Mouse (Mus musculus): ENCODE measurements around the gene Tbc1d32.

Tbc1d32 gene

GRCm38 (mm10) chr10:56106333-56106995 lies 122.0 kb downstream of the Tbc1d32 start, which contains the start of gene Msl3l2:
Gene Msl3l2, plus strand, starts transcription at chr10:56106917.
- peak; percentile 75 to 79 for DNase-seq

- no peak for DNase-seq
Observed at GRCm38 (mm10) chr10:56099641-56100310, 128.7 kb downstream of the Tbc1d32 start.

- no peak for DNase-seq
Observed at GRCm38 (mm10) chr10:56099126-56099525, 129.4 kb downstream of the Tbc1d32 start.

- DNase-seq: no peak
Observed at GRCm38 (mm10) chr10:56096757-56097156, 131.7 kb downstream of the Tbc1d32 start.

GRCm38 (mm10) chr10:56094586-56094985 lies 133.9 kb downstream of the Tbc1d32 start:
- DNase-seq: no peak

GRCm38 (mm10) chr10:56089714-56090113 lies 138.8 kb downstream of the Tbc1d32 start:
- DNase-seq: no peak

- no peak for DNase-seq
Observed at GRCm38 (mm10) chr10:56062746-56063145, 165.7 kb downstream of the Tbc1d32 start.

GRCm38 (mm10) chr10:56061238-56061830 lies 167.2 kb downstream of the Tbc1d32 start:
- no peak for DNase-seq

GRCm38 (mm10) chr10:56058979-56059422 lies 169.5 kb downstream of the Tbc1d32 start:
- no peak for DNase-seq

- no peak for DNase-seq
Observed at GRCm38 (mm10) chr10:56025400-56025799, 203.1 kb downstream of the Tbc1d32 start.

- DNase-seq: no peak
Observed at GRCm38 (mm10) chr10:56024579-56024978, 203.9 kb downstream of the Tbc1d32 start.

GRCm38 (mm10) chr10:55979898-55980521 lies 248.5 kb downstream of the Tbc1d32 start:
- DNase-seq: peak; percentile 10 to 22

- DNase-seq: no peak
Observed at GRCm38 (mm10) chr10:55978001-55978400, 250.5 kb downstream of the Tbc1d32 start.

All from cerebellum, postnatal 36 days (tissue).